Mouse (Mus musculus) hindbrain, embryonic 11.5 days (tissue): ENCODE measurements around the gene Pde4d. TPM values are rescaled to one million over a fixed set of nuclear protein-coding genes. Genes with fewer than 3 reads are reported as not detected.

ENCODE experiments used
- ATAC-seq: fragments of 200-750 bp; cut with Nextera tagmentation; 2 replicates; pipeline ENCODE4 v1.8.0; 2017; ENCODE audit warnings: mild to moderate bottlenecking, moderate TSS enrichment, moderate library complexity; ENCODE audit not compliant: low FRiP score
- DNase-seq: peaks from one replicate; pipeline ENCODE4 v3.0.0-alpha.2; 2015; ENCODE audit warnings: low spot score
- H3K27ac ChIP-seq: fragments of 300-500 bp; sonication (generic); 2 replicates; pipeline ENCODE4 v1.5.1; 2014; ENCODE audit warnings: mild to moderate bottlenecking, low read depth, low read length
- H3K27me3 ChIP-seq: fragments of 300-500 bp; sonication (generic); 2 replicates; pipeline ENCODE4 v1.6.1; 2014; ENCODE audit warnings: mild to moderate bottlenecking, low read length, moderate library complexity, mixed read lengths; ENCODE audit not compliant: control insufficient read depth, insufficient read depth
- H3K36me3 ChIP-seq: fragments of 300-500 bp; sonication (generic); 2 replicates; pipeline ENCODE4 v1.6.1; 2014; ENCODE audit warnings: mild to moderate bottlenecking, low read length, moderate library complexity, mixed read lengths; ENCODE audit not compliant: control insufficient read depth, insufficient read depth
- H3K4me1 ChIP-seq: fragments of 300-500 bp; sonication (generic); replicated peaks from 2 replicates; pipeline ENCODE4 v1.6.1; 2014; ENCODE audit warnings: low read length, mixed read lengths; ENCODE audit not compliant: control insufficient read depth, insufficient read depth
- H3K4me2 ChIP-seq: fragments of 300-500 bp; sonication (generic); replicated peaks from 2 replicates; pipeline ENCODE4 v1.6.1; 2014; ENCODE audit warnings: mild to moderate bottlenecking, low read depth, low read length
- H3K4me3 ChIP-seq: fragments of 300-500 bp; sonication (generic); 2 replicates; pipeline ENCODE4 v1.5.1; 2014; ENCODE audit warnings: low read depth, low read length
- H3K9ac ChIP-seq: fragments of 300-500 bp; sonication (generic); 2 replicates; pipeline ENCODE4 v1.6.1; 2014; ENCODE audit warnings: low read depth, low read length
- H3K9me3 ChIP-seq: fragments of 300-500 bp; sonication (generic); 2 replicates; pipeline ENCODE4 v1.6.1; 2016; ENCODE audit warnings: low read length; ENCODE audit not compliant: control insufficient read depth
- WGBS: fragments of 180-500 bp; shearing (Covaris S2); extraction: QIAGEN DNeasy Blood & Tissue Kit; methylation state at CpG from one replicate; pipeline ENCODE4 v1.1.7; 2014; 5-methylcytosine and 5-hydroxymethylcytosine counted together
- polyA plus RNA-seq: library from polyadenylated mRNA; unstranded; fragments of >200 nt; fragmentation: Nextera tagmentation; extraction: Ambion mirVana; gene quantifications from 2 replicates; pipeline ENCODE4 v1.2.1, GENCODE M21; 2014

The Pde4d gene
- polyA plus RNA-seq, 1 experiment from 2014 or later: 18.3 TPM

GRCm38 (mm10) chr13:108467046-108467445, 17.3 kb downstream of the Pde4d start:
- Histone ChIP-seq H3K27me3 (no peaks in the 10 kb centered on the region), H3K36me3 (no peaks in the 10 kb centered on the region), H3K4me2 (no peak overlapping the region), H3K4me1 (no peaks in the 10 kb centered on the region), H3K27ac (no peak overlapping the region), H3K9me3 (no peaks in the 10 kb centered on the region), H3K9ac (no peak overlapping the region), H3K4me3 (no peak overlapping the region)
- no peak for DNase-seq
- WGBS: 68% methylated on average over 1 of the region's 1 CpGs
- no peak for ATAC-seq

- H3K36me3 ChIP-seq: no peaks in the 10 kb centered on the region
- no peaks in the 10 kb centered on the region for H3K9me3 ChIP-seq
- no peak overlapping the region for H3K27ac ChIP-seq
- no peaks in the 10 kb centered on the region for H3K27me3 ChIP-seq
- ATAC-seq (no peak), DNase-seq (no peak)
- no peak overlapping the region for H3K9ac ChIP-seq
- no peak overlapping the region for H3K4me3 ChIP-seq
- no peaks in the 10 kb centered on the region for H3K4me1 ChIP-seq
- H3K4me2 ChIP-seq: no peak overlapping the region
- WGBS: 89% methylated on average over 3 of the region's 3 CpGs
Observed at GRCm38 (mm10) chr13:108480451-108480850, 30.7 kb downstream of the Pde4d start.

GRCm38 (mm10) chr13:108485036-108485435, 35.3 kb downstream of the Pde4d start:
- Histone ChIP-seq H3K4me1 (no peaks in the 10 kb centered on the region), H3K9me3 (no peaks in the 10 kb centered on the region), H3K9ac (no peak overlapping the region), H3K4me2 (no peak overlapping the region), H3K36me3 (no peaks in the 10 kb centered on the region), H3K27ac (no peak overlapping the region), H3K4me3 (no peak overlapping the region), H3K27me3 (no peaks in the 10 kb centered on the region)
- 92% methylated on average over 6 of the region's 6 CpGs for WGBS
- no peak for ATAC-seq
- no peak for DNase-seq

GRCm38 (mm10) chr13:108487066-108487465, 37.3 kb downstream of the Pde4d start:
- no peak overlapping the region for H3K4me3 ChIP-seq
- H3K27ac ChIP-seq: no peak overlapping the region
- 91% methylated on average over 3 of the region's 3 CpGs for WGBS
- H3K4me2 ChIP-seq: no peak overlapping the region
- no peaks in the 10 kb centered on the region for H3K9me3 ChIP-seq
- H3K36me3 ChIP-seq: no peaks in the 10 kb centered on the region
- no peak overlapping the region for H3K9ac ChIP-seq
- H3K27me3 ChIP-seq: no peaks in the 10 kb centered on the region
- no peak for DNase-seq
- no peaks in the 10 kb centered on the region for H3K4me1 ChIP-seq
- ATAC-seq: no peak

GRCm38 (mm10) chr13:108489825-108490224, 40.1 kb downstream of the Pde4d start:
- H3K36me3 ChIP-seq: no peaks in the 10 kb centered on the region
- H3K9me3 ChIP-seq: no peaks in the 10 kb centered on the region
- no peak for ATAC-seq

GRCm38 (mm10) chr13:108490872-108491271, 41.1 kb downstream of the Pde4d start:
- Histone ChIP-seq H3K27ac (no peak overlapping the region), H3K9me3 (no peaks in the 10 kb centered on the region), H3K36me3 (no peaks in the 10 kb centered on the region), H3K4me2 (no peak overlapping the region), H3K4me3 (no peak overlapping the region), H3K27me3 (no peaks in the 10 kb centered on the region), H3K9ac (no peak overlapping the region), H3K4me1 (no peaks in the 10 kb centered on the region)
- WGBS: 89% methylated on average over 2 of the region's 2 CpGs
- no peak for DNase-seq
- no peak for ATAC-seq

More at GRCm38 (mm10) chr13:108489825-108490224, 40.1 kb downstream of the Pde4d start:
- Histone ChIP-seq H3K27me3 (no peaks in the 10 kb centered on the region), H3K4me3 (no peak overlapping the region), H3K4me2 (no peak overlapping the region), H3K4me1 (no peaks in the 10 kb centered on the region), H3K9ac (no peak overlapping the region), H3K27ac (no peak overlapping the region)
- no peak for DNase-seq

- no peak overlapping the region for H3K9ac ChIP-seq
- ATAC-seq: no peak
- no peaks in the 10 kb centered on the region for H3K27me3 ChIP-seq
- H3K36me3 ChIP-seq: no peaks in the 10 kb centered on the region
- H3K9me3 ChIP-seq: no peaks in the 10 kb centered on the region
- H3K4me1 ChIP-seq: no peaks in the 10 kb centered on the region
- DNase-seq: no peak
- no peak overlapping the region for H3K4me3 ChIP-seq
- H3K4me2 ChIP-seq: no peak overlapping the region
- no peak overlapping the region for H3K27ac ChIP-seq
Observed at GRCm38 (mm10) chr13:108492886-108493285, 43.1 kb downstream of the Pde4d start.

- Histone ChIP-seq H3K9me3 (no peaks in the 10 kb centered on the region), H3K9ac (no peak overlapping the region), H3K4me2 (no peak overlapping the region), H3K4me1 (no peaks in the 10 kb centered on the region), H3K36me3 (no peaks in the 10 kb centered on the region), H3K27ac (no peak overlapping the region), H3K27me3 (no peaks in the 10 kb centered on the region), H3K4me3 (no peak overlapping the region)
- ATAC-seq (no peak), DNase-seq (no peak)
- 77% methylated on average over 2 of the region's 2 CpGs for WGBS
Observed at GRCm38 (mm10) chr13:108494365-108494764, 44.6 kb downstream of the Pde4d start.

- Histone ChIP-seq H3K27me3 (no peaks in the 10 kb centered on the region), H3K4me2 (no peak overlapping the region), H3K4me1 (no peaks in the 10 kb centered on the region), H3K27ac (no peak overlapping the region), H3K36me3 (no peaks in the 10 kb centered on the region), H3K9ac (no peak overlapping the region), H3K9me3 (no peaks in the 10 kb centered on the region), H3K4me3 (no peak overlapping the region)
- WGBS: 80% methylated on average over 8 of the region's 8 CpGs
- ATAC-seq (no peak), DNase-seq (no peak)
Observed at GRCm38 (mm10) chr13:108497768-108498167, 48.0 kb downstream of the Pde4d start.
